Mouse (Mus musculus) CH12.LX (cell line): ENCODE measurements around the gene Atp6v1fnb. TPM values are rescaled to one million over a fixed set of nuclear protein-coding genes. Genes with fewer than 3 reads are reported as not detected.

Source experiments
- DNase-seq: peaks from one replicate; pipeline ENCODE4 v3.0.0-alpha.2; 2013; ENCODE audit errors: extremely low read depth
- H3K27ac ChIP-seq: 2 replicates; pipeline ENCODE4 v1.5.1; 2012; ENCODE audit warnings: low read depth, mild to moderate bottlenecking, control low read depth, moderate library complexity; ENCODE audit not compliant: insufficient read depth
- H3K27me3 ChIP-seq: replicated peaks from 2 replicates; pipeline ENCODE3; 2012; ENCODE audit warnings: inconsistent platforms
- H3K36me3 ChIP-seq, 2 experiments: replicated peaks in 1 of 2; 2 replicates each; pipeline versions ENCODE3 to v1.6.1; 2012; ENCODE audit warnings: inconsistent platforms in 1 of 2, low read length in 1 of 2, mild to moderate bottlenecking in 1 of 2, mixed read lengths in 1 of 2, moderate library complexity in 1 of 2; ENCODE audit not compliant: control insufficient read depth in 1 of 2, insufficient read depth in 1 of 2
- H3K4me1 ChIP-seq, 2 experiments: 2 replicates each; pipeline ENCODE4 v1.6.1; 2012; ENCODE audit warnings: inconsistent platforms in 1 of 2, moderate library complexity in 1 of 2; ENCODE audit not compliant: insufficient read depth in 2 of 2, control insufficient read depth in 1 of 2
- H3K4me2 ChIP-seq: 2 replicates; pipeline ENCODE4 v1.6.1; 2012; ENCODE audit warnings: low read depth, mild to moderate bottlenecking, control low read depth; ENCODE audit not compliant: poor library complexity, insufficient read depth, severe bottlenecking
- H3K4me3 ChIP-seq, 3 experiments: fragments of 150-350 bp in 1 of 3; sonication (generic) in 1 of 3; replicated peaks in 1 of 3; 2 replicates each; pipeline versions ENCODE3 to v1.5.1; 2011 to 2012; ENCODE audit warnings: low read depth in 2 of 3, low read length in 2 of 3, mild to moderate bottlenecking in 2 of 3, moderate library complexity in 2 of 3, control low read depth in 1 of 3, improper control_type of control experiment in 1 of 3, inconsistent platforms in 1 of 3, mixed read lengths in 1 of 3; ENCODE audit not compliant: poor library complexity in 1 of 3
- H3K79me2 ChIP-seq: replicated peaks from 2 replicates; pipeline ENCODE4 v1.6.1; 2012; ENCODE audit warnings: mild to moderate bottlenecking, moderate library complexity; ENCODE audit not compliant: control insufficient read depth, poor library complexity, insufficient read depth, severe bottlenecking; ENCODE audit errors: extremely low read depth
- H3K9ac ChIP-seq: 2 replicates; pipeline ENCODE4 v1.6.1; 2012; ENCODE audit warnings: low read depth, mild to moderate bottlenecking, control low read depth, moderate library complexity; ENCODE audit not compliant: insufficient read depth
- H3K9me3 ChIP-seq: replicated peaks from 2 replicates; pipeline ENCODE3; 2012; ENCODE audit warnings: low read length, inconsistent platforms, mixed read lengths
- CTCF ChIP-seq, 2 experiments: IDR thresholded peaks in 1 of 2; conservative IDR thresholded peaks in 1 of 2; 2 replicates each; pipeline ENCODE4 v1.5.1; 2011 to 2012; ENCODE audit warnings: low read depth in 2 of 2, low read length in 2 of 2, improper control_type of control experiment in 1 of 2, inconsistent platforms in 1 of 2, mild to moderate bottlenecking in 1 of 2, moderate library complexity in 1 of 2
- ELF1 ChIP-seq: IDR thresholded peaks from 2 replicates; pipeline ENCODE4 v1.6.1; 2014; ENCODE audit warnings: low read depth, mild to moderate bottlenecking, inconsistent platforms, low read length, improper control_type of control experiment
- EP300 ChIP-seq: IDR thresholded peaks from 2 replicates; pipeline ENCODE4 v1.6.1; 2011; ENCODE audit warnings: low read length, improper control_type of control experiment
- GABPA ChIP-seq: IDR thresholded peaks from 2 replicates; pipeline ENCODE4 v1.6.1; 2012; ENCODE audit warnings: low read depth, low read length, improper control_type of control experiment, inconsistent platforms; ENCODE audit not compliant: insufficient replicate concordance
- HCFC1 ChIP-seq: IDR thresholded peaks from 2 replicates; pipeline ENCODE4 v1.6.1; 2012; ENCODE audit warnings: low read depth, mild to moderate bottlenecking, inconsistent platforms, low read length, improper control_type of control experiment
- JUN ChIP-seq: IDR thresholded peaks from 2 replicates; pipeline ENCODE4 v1.6.1; 2011; ENCODE audit warnings: low read depth, mild to moderate bottlenecking, low read length, improper control_type of control experiment, moderate library complexity; ENCODE audit not compliant: insufficient read depth
- JUND ChIP-seq: conservative IDR thresholded peaks from 2 replicates; pipeline ENCODE4 v1.6.1; 2011; ENCODE audit warnings: low read depth, low read length, improper control_type of control experiment
- MAFK ChIP-seq: IDR thresholded peaks from 2 replicates; pipeline ENCODE4 v1.6.1; 2011; ENCODE audit warnings: low read length, improper control_type of control experiment; ENCODE audit not compliant: insufficient replicate concordance
- MAX ChIP-seq: IDR thresholded peaks from 2 replicates; pipeline ENCODE4 v1.6.1; 2011; ENCODE audit warnings: low read length, improper control_type of control experiment
- MAZ ChIP-seq: IDR thresholded peaks from 2 replicates; pipeline ENCODE4 v1.6.1; 2012; ENCODE audit warnings: low read depth, mild to moderate bottlenecking, inconsistent platforms, low read length, improper control_type of control experiment, moderate library complexity
- MXI1 ChIP-seq: IDR thresholded peaks from 2 replicates; pipeline ENCODE4 v1.6.1; 2011; ENCODE audit warnings: mild to moderate bottlenecking, low read depth, low read length, improper control_type of control experiment
- PAX5 ChIP-seq: IDR thresholded peaks from 2 replicates; pipeline ENCODE4 v1.6.1; 2012; ENCODE audit warnings: low read length, inconsistent platforms, mixed read lengths
- POLR2A ChIP-seq: IDR thresholded peaks from 2 replicates; pipeline ENCODE4 v1.6.1; 2011; ENCODE audit warnings: low read depth, mild to moderate bottlenecking, improper control_type of control experiment, low read length
- RAD21 ChIP-seq: IDR thresholded peaks from 2 replicates; pipeline ENCODE4 v1.6.1; 2011; ENCODE audit warnings: low read depth, mild to moderate bottlenecking, low read length, improper control_type of control experiment, moderate library complexity
- RCOR1 ChIP-seq: conservative IDR thresholded peaks from 2 replicates; pipeline ENCODE4 v1.6.1; 2012; ENCODE audit warnings: low read depth, mild to moderate bottlenecking, inconsistent platforms, low read length, improper control_type of control experiment
- SIN3A ChIP-seq: IDR thresholded peaks from 2 replicates; pipeline ENCODE4 v1.6.1; 2012; ENCODE audit warnings: low read length, improper control_type of control experiment, inconsistent platforms
- SMC3 ChIP-seq: IDR thresholded peaks from 2 replicates; pipeline ENCODE4 v1.6.1; 2011; ENCODE audit warnings: low read depth, low read length, improper control_type of control experiment
- TCF12 ChIP-seq: IDR thresholded peaks from 2 replicates; pipeline ENCODE4 v1.6.1; 2014; ENCODE audit warnings: low read depth, mild to moderate bottlenecking, inconsistent platforms, low read length, improper control_type of control experiment
- UBTF ChIP-seq: IDR thresholded peaks from 2 replicates; pipeline ENCODE4 v1.6.1; 2012; ENCODE audit warnings: low read depth, mild to moderate bottlenecking, inconsistent platforms, low read length, improper control_type of control experiment, moderate library complexity
- USF1 ChIP-seq: IDR thresholded peaks from 2 replicates; pipeline ENCODE4 v1.6.1; 2014; ENCODE audit warnings: low read depth, mild to moderate bottlenecking, inconsistent platforms, low read length, improper control_type of control experiment
- USF2 ChIP-seq: conservative IDR thresholded peaks from 2 replicates; pipeline ENCODE4 v1.6.1; 2011; ENCODE audit warnings: low read depth, low read length, improper control_type of control experiment
- ZNF384 ChIP-seq: IDR thresholded peaks from 2 replicates; pipeline ENCODE4 v1.6.1; 2012; ENCODE audit warnings: low read depth, low read length, improper control_type of control experiment, inconsistent platforms
- dilution Hi-C: fragments of 300-500 bp; cut with MboI; formaldehyde crosslinking; loops from 2 replicates; pipeline ENCODE4 v1.14.3; 2020; ENCODE audit warnings: low sequenced_read_pairs; ENCODE audit not compliant: extremely low pct_unique_long_range_greater_than_20kb, extremely low pct_ligation_motif_present
- in situ Hi-C: fragments of 300-500 bp; cut with MboI; formaldehyde crosslinking; loops from 3 replicates; pipeline ENCODE4 v1.14.3; 2019; ENCODE audit warnings: low sequenced_read_pairs, low pct_ligation_motif_present, low pct_unique_long_range_greater_than_20kb, mixed read lengths
- polyA plus RNA-seq: library from polyadenylated mRNA; unstranded; fragments of >175 nt; gene quantifications from 2 replicates; pipeline ENCODE4 v1.2.1, GENCODE M21; 2012; ENCODE audit warnings: low read depth; ENCODE audit not compliant: insufficient read length
- total RNA-seq, 2 experiments: library from RNA; depleted of rRNA; stranded (reverse); fragments of 300-350 nt in 1 of 2; fragments of >200 nt in 1 of 2; gene quantifications; 2 replicates each; pipeline ENCODE4 v1.2.3; 2012 to 2014

The Atp6v1fnb gene
- total and polyA plus RNA-seq, 3 experiments: not detected

DNA sequence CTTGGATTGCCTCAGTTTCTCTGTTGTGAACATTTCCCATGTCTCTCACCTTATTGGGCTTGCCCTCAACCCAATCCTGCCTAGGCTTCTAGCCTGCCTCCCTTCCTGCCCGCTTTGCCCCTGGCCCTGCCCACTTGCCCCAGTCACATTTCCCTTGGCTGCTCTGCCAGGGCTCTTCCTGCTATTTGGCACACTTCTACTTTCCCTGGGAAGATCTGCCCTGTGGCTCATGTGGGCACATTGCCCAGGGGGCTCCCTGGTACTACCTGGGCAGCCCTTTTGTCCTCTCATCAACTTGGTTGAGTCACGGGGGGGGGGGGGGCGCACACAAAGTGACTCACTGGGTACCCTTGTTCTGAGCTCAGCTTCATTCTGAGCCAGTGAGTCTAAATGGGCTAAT lies 39.1 kb upstream of the Atp6v1fnb start:
- no peaks in the 10 kb centered on the region for H3K79me2 ChIP-seq
- in situ Hi-C loops (no loop called here), dilution Hi-C loops (no loop called here)
- no peaks in the 10 kb centered on the region for H3K36me3 ChIP-seq
- no peak overlapping the region for H3K9ac ChIP-seq
- H3K4me3 ChIP-seq: no peak overlapping the region
- H3K27ac ChIP-seq: no peak overlapping the region
- H3K4me1 ChIP-seq: peaks cover 18 to 57% of the 10 kb centered on the region in 2 experiments
- H3K9me3 ChIP-seq: peaks cover 3% of the 10 kb centered on the region
- no peak for DNase-seq
- no peak overlapping the region for H3K4me2 ChIP-seq
- H3K27me3 ChIP-seq: peaks cover 2% of the 10 kb centered on the region
- no peak for TF ChIP-seq SIN3A
- no peak for TF ChIP-seq MAX
- TF ChIP-seq, all 38 proteins: peak for 0

DNA sequence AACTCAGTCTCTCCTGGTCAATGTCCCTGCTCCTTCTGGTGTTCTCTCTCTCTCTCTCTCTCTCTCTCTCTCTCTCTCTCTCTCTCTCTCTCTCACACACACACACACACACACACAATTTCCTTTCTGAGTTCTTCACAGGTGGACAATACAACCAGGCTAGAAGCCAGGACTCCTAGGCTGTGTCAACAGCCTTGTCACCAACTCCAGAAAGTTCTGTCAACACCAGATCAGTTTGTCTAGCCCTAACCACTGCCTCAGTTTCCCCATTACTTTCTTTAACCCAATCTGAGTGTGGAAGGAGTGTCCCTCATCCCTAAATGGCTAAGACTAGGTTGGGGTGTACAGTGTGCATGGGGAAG lies 38.6 kb upstream of the Atp6v1fnb start:
- dilution Hi-C loops: no loop called here

DNA sequence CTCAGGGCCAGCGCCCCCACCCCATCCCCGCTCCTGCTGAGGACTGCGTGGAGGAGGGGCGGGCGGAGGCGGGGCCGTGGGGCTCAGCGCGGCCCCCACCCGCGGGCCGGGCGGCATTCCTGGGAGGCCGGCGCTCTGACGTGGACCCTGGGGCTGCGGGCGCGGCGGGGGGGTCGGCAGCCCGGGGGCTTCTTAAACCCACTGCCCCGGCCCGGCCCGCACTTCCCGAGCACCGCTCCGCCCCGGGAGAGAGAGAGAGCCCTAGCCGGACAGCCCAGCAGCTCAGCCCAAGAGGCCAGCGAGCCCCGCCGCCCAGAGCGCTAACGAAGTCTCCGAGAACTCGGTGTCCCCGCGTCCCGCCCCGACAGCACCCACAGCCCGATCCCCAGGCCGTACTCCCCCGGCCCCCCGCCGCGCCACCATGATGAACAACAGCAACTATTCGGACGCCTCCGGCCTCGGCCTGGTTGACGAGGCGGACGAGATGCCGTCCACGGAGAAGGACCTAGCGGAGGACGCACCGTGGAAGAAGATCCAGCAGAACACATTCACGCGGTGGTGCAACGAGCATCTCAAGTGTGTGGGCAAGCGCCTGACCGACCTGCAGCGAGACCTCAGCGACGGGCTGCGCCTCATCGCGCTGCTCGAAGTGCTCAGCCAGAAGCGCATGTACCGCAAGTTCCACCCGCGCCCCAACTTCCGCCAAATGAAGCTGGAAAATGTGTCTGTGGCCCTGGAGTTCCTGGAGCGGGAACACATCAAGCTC lies 38.0 kb upstream of the Atp6v1fnb start, which contains the start of gene Flnc:
Flnc (plus strand) TSS at position 219 of the 766 bp plus-strand sequence.
- Histone ChIP-seq H3K9ac (no peak within 1 kb of the TSS), H3K4me1 (peaks cover 18 to 60% of the 10 kb centered on the region in 2 experiments)

More for the DNA sequence above, 38.6 kb upstream of the Atp6v1fnb start:
- Histone ChIP-seq H3K79me2 (no peaks in the 10 kb centered on the region), H3K4me1 (peaks cover 18 to 60% of the 10 kb centered on the region in 2 experiments), H3K9me3 (peaks cover 3% of the 10 kb centered on the region)
- TF ChIP-seq USF2: no peak
- TF ChIP-seq JUN: no peak
- TF ChIP-seq POLR2A: no peak
- TF ChIP-seq TCF12: no peak
- no peak for TF ChIP-seq RAD21
- TF ChIP-seq SMC3: no peak
- TF ChIP-seq EP300: no peak
- TF ChIP-seq HCFC1: no peak
- TF ChIP-seq, all 38 proteins: peak for 0
- no peak overlapping the region for H3K27ac ChIP-seq
- peaks cover 2% of the 10 kb centered on the region for H3K27me3 ChIP-seq
- no peak for DNase-seq
- H3K9ac ChIP-seq: no peak overlapping the region
- in situ Hi-C loops: no loop called here
- no peak overlapping the region for H3K4me2 ChIP-seq
- no peaks in the 10 kb centered on the region for H3K36me3 ChIP-seq
- H3K4me3 ChIP-seq: no peak overlapping the region

More for the DNA sequence above, 38.0 kb upstream of the Atp6v1fnb start, which contains the start of gene Flnc:
- TF ChIP-seq MXI1 (no peak), UBTF (no peak), POLR2A (no peak), MAFK (no peak), PAX5 (no peak), USF1 (no peak), MAX (no peak), GABPA (no peak), JUND (no peak), ELF1 (no peak), SIN3A (no peak), CTCF (conservative IDR thresholded peaks at IDR 0.05 in 1 of 2, IDR thresholded peaks at IDR 0.05 in 1 of 2; ENCODE audit: low read depth in 2 of 2, low read length in 2 of 2) (no peak), ZNF384 (no peak), RCOR1 (no peak), MAZ (no peak)
- dilution Hi-C loops: no loop called here
- Histone ChIP-seq H3K4me3 (no peak within 1 kb of the TSS), H3K27me3 (peaks cover 6% of the 10 kb centered on the region), H3K27ac (no peak within 1 kb of the TSS), H3K79me2 (no peaks in the 10 kb centered on the region), H3K9me3 (peaks cover 3% of the 10 kb centered on the region), H3K36me3 (no peaks in the 10 kb centered on the region), H3K4me2 (no peak within 1 kb of the TSS)
- in situ Hi-C loops: no loop called here
- DNase-seq: no peak
